Mouse (Mus musculus) lung, embryonic 14.5 days (tissue): ENCODE data around the gene Mrpl53. TPM values are rescaled to one million over a fixed set of nuclear protein-coding genes. Genes with fewer than 3 reads are reported as not detected.
"Not testable (repeated sequence)": the region's sequence is repeated elsewhere in the genome, so short reads cannot be mapped to it uniquely, and the experiment has no call there.

Experiments used
- ATAC-seq: fragments of 200-750 bp; cut with Nextera tagmentation; 2 replicates; pipeline ENCODE4 v1.8.0; 2017; ENCODE audit warnings: mild to moderate bottlenecking, moderate TSS enrichment, moderate library complexity; ENCODE audit not compliant: insufficient read depth
- DNase-seq: peaks from one replicate; pipeline ENCODE4 v3.0.0-alpha.2; 2015
- H3K27ac ChIP-seq: fragments of 300-500 bp; sonication (generic); 2 replicates; pipeline ENCODE4 v1.5.1; 2014; ENCODE audit warnings: low read depth, mild to moderate bottlenecking, moderate library complexity
- H3K27me3 ChIP-seq: fragments of 300-500 bp; sonication (generic); 2 replicates; pipeline ENCODE4 v1.6.1; 2014; ENCODE audit warnings: low read length, control low read depth; ENCODE audit not compliant: insufficient read depth
- H3K36me3 ChIP-seq: fragments of 300-500 bp; sonication (generic); 2 replicates; pipeline ENCODE4 v1.6.1; 2014; ENCODE audit warnings: control low read depth; ENCODE audit not compliant: insufficient read depth
- H3K4me1 ChIP-seq: fragments of 300-500 bp; sonication (generic); 2 replicates; pipeline ENCODE4 v1.6.1; 2014; ENCODE audit warnings: antibody characterized with exemption, control low read depth; ENCODE audit not compliant: insufficient read depth
- H3K4me2 ChIP-seq: fragments of 300-500 bp; sonication (generic); 2 replicates; pipeline ENCODE4 v1.6.1; 2014; ENCODE audit warnings: mild to moderate bottlenecking
- H3K4me3 ChIP-seq: fragments of 300-500 bp; sonication (generic); 2 replicates; pipeline ENCODE4 v1.5.1; 2014; ENCODE audit warnings: low read depth, low read length
- H3K9ac ChIP-seq: fragments of 300-500 bp; sonication (generic); 2 replicates; pipeline ENCODE4 v1.6.1; 2014
- H3K9me3 ChIP-seq: fragments of 300-500 bp; sonication (generic); 2 replicates; pipeline ENCODE4 v1.6.1; 2016; ENCODE audit warnings: low read depth, low read length, control low read depth
- CTCF ChIP-seq: IDR thresholded peaks from 2 replicates; pipeline ENCODE4 v1.5.1; 2016; ENCODE audit warnings: antibody characterized with exemption, low read depth
- WGBS: fragments of 180-500 bp; shearing (Covaris S2); extraction: QIAGEN DNeasy Blood & Tissue Kit; methylation state at CpG from one replicate; pipeline ENCODE4 v1.1.7; 2014; 5-methylcytosine and 5-hydroxymethylcytosine counted together
- microRNA counts: library from miRNA; unstranded; fragments of <30 nt; microRNA quantifications from one replicate; lab custom pipeline; 2016
- microRNA-seq: library from miRNA; unstranded; fragments of <30 nt; microRNA quantifications from one replicate; pipeline ENCODE4, GENCODE M21; 2016; ENCODE audit warnings: borderline number of aligned reads
- polyA plus RNA-seq: library from polyadenylated mRNA; unstranded; fragments of >200 nt; fragmentation: Nextera tagmentation; extraction: Ambion mirVana; gene quantifications from 2 replicates; pipeline ENCODE4 v1.2.1, GENCODE M21; 2014

The Mrpl53 gene
- polyA plus RNA-seq, 1 experiment from 2014 or later, result 134 TPM

DNA sequence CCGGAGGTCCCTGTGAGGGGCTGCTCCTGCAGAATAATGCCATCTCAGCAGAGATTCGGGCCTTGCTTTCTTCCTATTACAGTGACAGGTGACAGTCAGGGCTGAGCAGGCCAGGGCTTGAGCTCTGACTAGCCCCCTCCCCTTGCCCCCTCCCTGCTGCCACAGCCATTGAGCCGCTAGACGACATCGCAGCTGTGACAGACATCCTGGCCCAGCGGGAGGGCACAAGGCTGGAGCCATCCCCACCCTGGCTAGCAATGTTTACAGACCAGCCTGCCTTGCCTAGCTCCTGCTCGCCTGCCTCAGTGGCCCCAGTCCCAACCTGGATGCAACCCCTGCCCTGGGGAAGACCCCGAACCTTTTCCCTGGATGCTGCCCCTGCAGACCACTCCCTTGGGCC is 42.9 kb downstream of the Mrpl53 start:
- Histone ChIP-seq H3K9ac (no peak overlapping the region), H3K9me3 (no peaks in the 10 kb centered on the region), H3K27me3 (no peaks in the 10 kb centered on the region; the same call in 1 of the 2 replicates), H3K27ac (peak overlapping the region; percentile 30; the same call in 1 of the 2 replicates), H3K36me3 (peaks cover 61% of the 10 kb centered on the region), H3K4me3 (no peak overlapping the region), H3K4me1 (0 out of 2 replicates have a peak, but pooled peaks cover 4% of the 10 kb centered on the region), H3K4me2 (no peak overlapping the region)
- TF ChIP-seq CTCF, result no peak
- ATAC-seq (no peak), DNase-seq (no peak)
- WGBS, result 27% methylated on average over 8 of the region's 8 CpGs

DNA sequence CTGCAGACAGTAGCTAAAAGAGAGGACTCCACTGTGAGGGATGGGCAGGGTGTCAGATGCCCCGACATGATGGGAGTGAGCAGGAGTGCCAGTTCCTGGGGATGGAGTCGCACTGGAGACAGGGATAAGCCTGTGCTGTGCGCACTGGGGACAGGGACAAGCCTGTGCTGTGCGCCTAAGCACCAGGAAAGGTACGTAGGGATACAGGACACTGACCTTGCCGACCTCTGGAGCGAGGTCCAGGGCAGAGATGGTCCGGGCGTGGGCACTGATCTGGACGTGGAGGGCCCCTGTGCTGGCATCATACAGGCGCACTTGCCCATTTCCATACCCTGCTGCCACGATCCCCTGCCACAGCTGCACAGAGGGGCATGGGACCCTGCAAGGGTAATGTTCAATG is 44.2 kb downstream of the Mrpl53 start:
- Histone ChIP-seq H3K4me2 (no peak overlapping the region), H3K9me3 (no peaks in the 10 kb centered on the region), H3K4me1 (0 out of 2 replicates have a peak, but pooled peaks cover 4% of the 10 kb centered on the region), H3K4me3 (no peak overlapping the region), H3K9ac (no peak overlapping the region), H3K27me3 (no peaks in the 10 kb centered on the region; the same call in 1 of the 2 replicates), H3K36me3 (peaks cover 48% of the 10 kb centered on the region), H3K27ac (no peak overlapping the region)
- 81% methylated on average over 12 of the region's 12 CpGs for WGBS
- DNase-seq (no peak), ATAC-seq (no peak)
- no peak for TF ChIP-seq CTCF

DNA sequence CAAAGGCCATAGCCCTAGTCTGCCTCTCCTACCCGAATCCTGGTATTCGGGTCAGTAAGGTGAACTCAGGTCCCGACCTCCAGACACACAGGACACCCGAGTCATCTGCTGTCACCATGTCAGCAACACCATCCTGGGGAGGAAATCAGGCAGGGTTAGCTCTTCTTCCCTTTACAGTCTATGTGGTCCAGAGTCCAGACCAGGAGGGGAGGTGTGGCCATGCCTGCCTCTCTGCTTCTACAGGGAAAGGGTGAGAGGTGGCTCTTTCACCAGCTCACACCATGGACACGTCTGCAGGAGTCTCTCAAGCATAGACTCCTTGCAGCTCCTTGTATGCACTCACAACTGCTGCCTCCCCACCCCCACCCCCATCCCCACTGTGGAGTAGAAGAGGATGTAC is 44.6 kb downstream of the Mrpl53 start:
- H3K9ac ChIP-seq, result no peak overlapping the region
- no peak overlapping the region for H3K4me2 ChIP-seq
- no peak overlapping the region for H3K27ac ChIP-seq
- no peaks in the 10 kb centered on the region; the same call in 1 of the 2 replicates for H3K27me3 ChIP-seq
- H3K9me3 ChIP-seq, result no peaks in the 10 kb centered on the region
- no peak for TF ChIP-seq CTCF
- 54% methylated on average over 5 of the region's 5 CpGs for WGBS
- H3K4me3 ChIP-seq, result no peak overlapping the region
- DNase-seq (no peak), ATAC-seq (no peak)
- peaks cover 43% of the 10 kb centered on the region for H3K36me3 ChIP-seq
- H3K4me1 ChIP-seq, result 0 out of 2 replicates have a peak, but pooled peaks cover 4% of the 10 kb centered on the region

DNA sequence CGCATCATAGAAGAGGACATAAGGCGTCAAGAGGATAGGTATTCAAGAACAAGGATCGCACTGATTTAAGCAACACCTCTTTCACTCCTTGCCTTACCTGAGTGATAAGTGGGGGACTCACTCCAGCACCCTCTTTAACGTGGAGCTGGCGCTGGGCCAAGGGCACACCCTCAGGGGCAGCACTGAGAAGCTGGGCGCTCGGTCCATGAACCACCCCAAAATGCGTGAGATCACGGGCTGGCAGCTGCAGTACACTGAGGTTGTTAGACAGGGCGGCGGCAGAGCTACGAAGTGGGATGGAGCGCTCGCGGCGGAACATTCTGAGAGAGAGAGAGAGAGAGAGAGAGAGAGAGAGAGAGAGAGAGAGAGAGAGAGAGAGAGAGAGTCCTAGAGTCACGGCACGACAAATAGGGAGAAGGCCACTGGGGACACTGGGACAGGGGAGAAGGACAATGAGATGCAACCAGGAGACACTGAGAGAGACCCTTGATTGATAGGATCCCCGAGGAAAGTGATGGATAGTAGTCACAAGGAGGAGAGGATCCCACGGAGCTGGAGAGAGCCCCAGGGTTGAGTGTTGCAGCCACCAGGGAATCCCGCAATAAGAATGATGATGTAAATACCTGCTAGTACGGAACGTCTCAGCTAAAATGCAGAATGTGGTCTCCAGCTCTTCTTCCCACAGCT is 46.9 kb downstream of the Mrpl53 start:
- H3K9me3 ChIP-seq, result no peaks in the 10 kb centered on the region
- H3K4me1 ChIP-seq, result 0 out of 2 replicates have a peak, but pooled peaks cover 4% of the 10 kb centered on the region
- H3K4me2 ChIP-seq, result peak overlapping the region; percentile 87
- peaks cover 2% of the 10 kb centered on the region for H3K27me3 ChIP-seq
- DNase-seq, result peak; percentile 43
- H3K9ac ChIP-seq, result peak overlapping the region; percentile 41
- peak overlapping the region; percentile 57 for H3K4me3 ChIP-seq
- WGBS, result 8% methylated on average over 23 of the region's 23 CpGs
- H3K36me3 ChIP-seq, result peaks cover 25% of the 10 kb centered on the region
- H3K27ac ChIP-seq, result no peak overlapping the region
- peak; percentile 38 for ATAC-seq
- no peak for TF ChIP-seq CTCF

DNA sequence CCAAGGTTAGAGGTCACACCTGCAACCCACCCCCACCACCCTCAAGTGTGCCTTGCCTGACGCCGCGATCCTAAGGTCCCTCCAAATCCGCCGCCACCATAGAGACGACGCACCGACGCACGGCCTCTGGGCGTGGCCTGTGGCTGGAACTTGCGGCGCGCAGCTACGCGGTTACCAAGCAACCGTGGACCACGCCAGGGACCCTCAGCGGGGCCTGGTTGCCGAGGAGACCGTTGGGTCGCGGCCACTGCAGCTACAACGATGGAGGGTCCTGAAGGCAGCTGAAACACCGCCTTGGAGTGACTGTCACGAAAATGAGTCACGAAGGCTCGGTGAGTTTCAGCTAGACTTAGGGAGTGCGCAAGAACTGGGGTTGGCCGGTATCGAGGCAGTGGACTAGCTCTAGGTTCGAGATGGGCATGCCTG is 47.4 kb downstream of the Mrpl53 start, which contains the start of the genes Wdr54 and 1700003E16Rik:
TSS of gene Wdr54 (minus strand) at position 139 of the 426 bp plus-strand sequence.
TSS of gene 1700003E16Rik (plus strand) at position 146 of the 426 bp plus-strand sequence.
- TF ChIP-seq CTCF, result no peak
- WGBS, result under 1% methylated on average over 32 of the region's 32 CpGs
- DNase-seq (peak; percentile 90), ATAC-seq (peak; percentile 86)
- peaks cover 8% of the 10 kb centered on the region for H3K27me3 ChIP-seq
- H3K9me3 ChIP-seq, result no peaks in the 10 kb centered on the region
- H3K4me3 ChIP-seq, result peak within 1 kb of the TSS; percentile 57
- 0 out of 2 replicates have a peak within 1 kb of the TSS, but pooled peaks have one; percentile 12 for H3K27ac ChIP-seq
- H3K36me3 ChIP-seq, result peaks cover 22% of the 10 kb centered on the region
- H3K4me1 ChIP-seq, result 0 out of 2 replicates have a peak, but pooled peaks cover 4% of the 10 kb centered on the region
- H3K4me2 ChIP-seq, result peak within 1 kb of the TSS; percentile 87
- peak within 1 kb of the TSS; percentile 41 for H3K9ac ChIP-seq

GRCm38 (mm10) chr6:83159456-83159855 is 50.6 kb downstream of the Mrpl53 start:
- not testable (repeated sequence) for H3K4me3 ChIP-seq, H3K36me3 ChIP-seq, H3K27ac ChIP-seq, H3K9ac ChIP-seq, H3K9me3 ChIP-seq, H3K4me2 ChIP-seq, ATAC-seq, H3K4me1 ChIP-seq
- H3K27me3 ChIP-seq, result peaks cover 28% of the 10 kb centered on the region
- TF ChIP-seq CTCF, result peak; percentile 68
- peak; percentile 89 for DNase-seq
- WGBS, result 27% methylated on average over 3 of the region's 3 CpGs

MicroRNAs encoded within 50 kb of the gene (microRNA counts, 519-probe panel; counts per million panel counts)
- microRNA mmu-miR-3470a+mmu-miR-3470b (lab: Ali Mortazavi, UCI), result 30.5 counts per million

Small RNA genes lying within 50 kb of the gene (microRNA-seq; reads per million reads assigned to microRNA genes)
- not detected for gene Mir3470a

Other genes starting within 250 kb of the Mrpl53 start
- 8.5 and 10.0 TPM in 2 replicates for gene Sema4f, start 169.3 kb upstream of the Mrpl53 start, polyA plus RNA-seq
- gene M1ap, start 162.1 kb upstream of the Mrpl53 start, polyA plus RNA-seq, result 1.1 TPM in 2 replicates
- gene Dok1, start 75.6 kb upstream of the Mrpl53 start, polyA plus RNA-seq, result 11.9 and 12.0 TPM in 2 replicates
- gene Loxl3, start 74.9 kb upstream of the Mrpl53 start, polyA plus RNA-seq, result 19.5 and 19.8 TPM in 2 replicates
- 134 and 144 TPM in 2 replicates for gene Aup1, start 54.5 kb upstream of the Mrpl53 start, polyA plus RNA-seq
- 44.0 and 45.0 TPM in 2 replicates for gene Htra2, start 53.8 kb upstream of the Mrpl53 start, polyA plus RNA-seq
- 0.62 and 1.3 TPM in 2 replicates for gene Dqx1, start 51.2 kb upstream of the Mrpl53 start, polyA plus RNA-seq
- 0.25 and 0.95 TPM in 2 replicates for gene Tlx2, start 38.7 kb upstream of the Mrpl53 start, polyA plus RNA-seq
- gene Pcgf1, start 31.2 kb upstream of the Mrpl53 start, polyA plus RNA-seq, result 28.5 and 29.9 TPM in 2 replicates
- gene Lbx2, start 22.7 kb upstream of the Mrpl53 start, polyA plus RNA-seq, result 0.84 and 0.89 TPM in 2 replicates
- gene Ccdc142, start 7.4 kb upstream of the Mrpl53 start, polyA plus RNA-seq, result 2.6 and 3.0 TPM in 2 replicates
- 2.3 and 2.9 TPM in 2 replicates for gene Gm42688, start 7.4 kb upstream of the Mrpl53 start, polyA plus RNA-seq
- 53.7 and 66.6 TPM in 2 replicates for gene Mogs, start 6.5 kb downstream of the Mrpl53 start, polyA plus RNA-seq
- gene Wbp1, start 12.5 kb downstream of the Mrpl53 start, polyA plus RNA-seq, result 86.0 and 91.5 TPM in 2 replicates
- gene Ino80b, start 16.4 kb downstream of the Mrpl53 start, polyA plus RNA-seq, result 12.7 and 13.3 TPM in 2 replicates
- 22.7 and 26.7 TPM in 2 replicates for gene Rtkn, start 26.4 kb downstream of the Mrpl53 start, polyA plus RNA-seq
- 5.6 and 8.5 TPM in 2 replicates for gene Wdr54, start 47.4 kb downstream of the Mrpl53 start, polyA plus RNA-seq
- 0.96 and 1.3 TPM in 2 replicates for gene 1700003E16Rik, start 47.4 kb downstream of the Mrpl53 start, polyA plus RNA-seq
- 91.6 and 94.1 TPM in 2 replicates for gene Dctn1, start 56.9 kb downstream of the Mrpl53 start, polyA plus RNA-seq
- 0.61 and 0.64 TPM in 2 replicates for gene Slc4a5, start 110.8 kb downstream of the Mrpl53 start, polyA plus RNA-seq
- 41.6 and 47.3 TPM in 2 replicates for gene Mthfd2, start 216.9 kb downstream of the Mrpl53 start, polyA plus RNA-seq
- gene Mob1a, start 217.0 kb downstream of the Mrpl53 start, polyA plus RNA-seq, result 93.1 and 93.6 TPM in 2 replicates
- 144 and 151 TPM in 2 replicates for gene Bola3, start 240.1 kb downstream of the Mrpl53 start, polyA plus RNA-seq